Mouse (Mus musculus) cerebellum, adult 2 months (tissue): ENCODE data around the gene Hoxb8.

Experiments used
- CTCF ChIP-seq: fragments of 200-500 bp; IDR thresholded peaks from 2 replicates; pipeline ENCODE4 v1.5.1; 2011; ENCODE audit warnings: low read depth, mild to moderate bottlenecking, control low read depth, low read length, moderate library complexity, borderline replicate concordance; ENCODE audit not compliant: insufficient read depth
- POLR2A ChIP-seq: fragments of 200-500 bp; IDR thresholded peaks from 2 replicates; pipeline ENCODE4 v1.6.1; 2011; ENCODE audit warnings: low read length, control low read depth, borderline replicate concordance; ENCODE audit not compliant: insufficient read depth

GRCm38 (mm10) chr11:96311520-96312417, 30.1 kb downstream of the Hoxb8 start:
- no peak for TF ChIP-seq POLR2A
- TF ChIP-seq CTCF: no peak
